Mouse (Mus musculus) forebrain, embryonic 14.5 days (tissue): ENCODE data around the gene Tmem171. TPM values are rescaled to one million over a fixed set of nuclear protein-coding genes. Genes with fewer than 3 reads are reported as not detected.
A peak's percentile ranks its signal among the peaks of the same experiment; 100 is the strongest.

Source experiments
- ATAC-seq: fragments of 200-750 bp; cut with Nextera tagmentation; 2 replicates; pipeline ENCODE4 v1.8.0; 2017; ENCODE audit warnings: mild to moderate bottlenecking, moderate library complexity
- DNase-seq: peaks from one replicate; pipeline ENCODE4 v3.0.0-alpha.2; 2015; ENCODE audit warnings: low spot score
- H3K27ac ChIP-seq: fragments of 300-500 bp; sonication (generic); 2 replicates; pipeline ENCODE4 v1.5.1; 2014; ENCODE audit warnings: low read depth, mild to moderate bottlenecking, control low read depth, low read length, moderate library complexity
- H3K27me3 ChIP-seq: fragments of 300-500 bp; sonication (generic); replicated peaks from 2 replicates; pipeline ENCODE4 v1.6.1; 2014; ENCODE audit warnings: low read length, control low read depth, mixed read lengths; ENCODE audit not compliant: control insufficient read depth, insufficient read depth
- H3K36me3 ChIP-seq: fragments of 300-500 bp; sonication (generic); 2 replicates; pipeline ENCODE4 v1.6.1; 2014; ENCODE audit warnings: low read length, control low read depth; ENCODE audit not compliant: control insufficient read depth, insufficient read depth
- H3K4me1 ChIP-seq: fragments of 300-500 bp; sonication (generic); 2 replicates; pipeline ENCODE4 v1.6.1; 2014; ENCODE audit warnings: antibody characterized with exemption, low read length, control low read depth; ENCODE audit not compliant: control insufficient read depth, insufficient read depth
- H3K4me2 ChIP-seq: fragments of 300-500 bp; sonication (generic); 2 replicates; pipeline ENCODE4 v1.6.1; 2014; ENCODE audit warnings: mild to moderate bottlenecking, control low read depth, low read length
- H3K4me3 ChIP-seq: fragments of 300-500 bp; sonication (generic); 2 replicates; pipeline ENCODE4 v1.5.1; 2014; ENCODE audit warnings: low read depth, low read length, control low read depth
- H3K9ac ChIP-seq: fragments of 300-500 bp; sonication (generic); 2 replicates; pipeline ENCODE4 v1.6.1; 2014; ENCODE audit warnings: mild to moderate bottlenecking, low read length, control low read depth, moderate library complexity
- H3K9me3 ChIP-seq: fragments of 300-500 bp; sonication (generic); replicated peaks from 2 replicates; pipeline ENCODE4 v1.6.1; 2016; ENCODE audit warnings: low read length, control low read depth, mixed read lengths; ENCODE audit not compliant: control insufficient read depth
- WGBS: fragments of 180-500 bp; shearing (Covaris S2); extraction: QIAGEN DNeasy Blood & Tissue Kit; methylation state at CpG from one replicate; pipeline ENCODE4 v1.1.7; 2014; 5-methylcytosine and 5-hydroxymethylcytosine counted together
- polyA plus RNA-seq: library from polyadenylated mRNA; unstranded; fragments of >200 nt; fragmentation: Nextera tagmentation; extraction: Ambion mirVana; gene quantifications from 2 replicates; pipeline ENCODE4 v1.2.1, GENCODE M21; 2014

Gene Tmem171
- polyA plus RNA-seq, 1 experiment from 2014 or later, result not detected

- ATAC-seq (no peak), DNase-seq (peak; percentile 4)
- H3K9me3 ChIP-seq, result no peaks in the 10 kb centered on the region
- no peaks in the 10 kb centered on the region for H3K27me3 ChIP-seq
- 73% methylated on average over 9 of the region's 9 CpGs for WGBS
- H3K4me3 ChIP-seq, result no peak overlapping the region
- no peaks in the 10 kb centered on the region for H3K4me1 ChIP-seq
- no peaks in the 10 kb centered on the region for H3K36me3 ChIP-seq
- no peak overlapping the region for H3K4me2 ChIP-seq
- H3K27ac ChIP-seq, result no peak overlapping the region
- H3K9ac ChIP-seq, result no peak overlapping the region
These were observed 6.7 kb downstream of the Tmem171 start for GRCm38 (mm10) chr13:98687931-98688330.

- H3K4me3 ChIP-seq, result no peak overlapping the region
- no peaks in the 10 kb centered on the region for H3K9me3 ChIP-seq
- WGBS, result 88% methylated on average over 9 of the region's 9 CpGs
- H3K4me2 ChIP-seq, result no peak overlapping the region
- H3K4me1 ChIP-seq, result no peaks in the 10 kb centered on the region
- H3K27me3 ChIP-seq, result no peaks in the 10 kb centered on the region
- H3K9ac ChIP-seq, result no peak overlapping the region
- no peak for DNase-seq
- no peak for ATAC-seq
- H3K36me3 ChIP-seq, result no peaks in the 10 kb centered on the region
- no peak overlapping the region for H3K27ac ChIP-seq
These were observed 10.3 kb downstream of the Tmem171 start for GRCm38 (mm10) chr13:98684144-98684900.

DNA sequence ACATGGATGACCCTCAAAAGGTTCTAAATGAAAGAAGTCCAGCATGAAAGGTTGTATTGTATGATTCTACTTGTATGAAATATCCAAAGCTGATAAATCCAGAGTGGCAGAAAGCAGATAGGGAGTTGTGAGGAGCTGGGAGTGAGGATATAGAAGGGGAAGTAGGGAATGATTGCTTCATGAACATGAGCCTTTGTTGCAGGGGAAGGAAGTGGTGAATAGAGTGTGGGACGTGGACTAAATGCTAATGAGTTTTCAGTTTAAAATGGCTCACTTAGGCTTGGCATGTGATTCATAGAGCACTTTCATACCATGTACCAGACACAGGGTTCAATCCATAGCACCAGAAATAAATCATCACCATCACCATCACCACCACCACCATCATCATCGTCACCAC lies 11.2 kb downstream of the Tmem171 start:
- H3K27ac ChIP-seq, result no peak overlapping the region
- ATAC-seq (no peak), DNase-seq (no peak)
- no peak overlapping the region for H3K4me2 ChIP-seq
- H3K36me3 ChIP-seq, result no peaks in the 10 kb centered on the region
- H3K4me1 ChIP-seq, result no peaks in the 10 kb centered on the region
- no peaks in the 10 kb centered on the region for H3K27me3 ChIP-seq
- H3K9me3 ChIP-seq, result no peaks in the 10 kb centered on the region
- 84% methylated on average over 2 of the region's 2 CpGs for WGBS
- H3K9ac ChIP-seq, result no peak overlapping the region
- H3K4me3 ChIP-seq, result no peak overlapping the region

DNA sequence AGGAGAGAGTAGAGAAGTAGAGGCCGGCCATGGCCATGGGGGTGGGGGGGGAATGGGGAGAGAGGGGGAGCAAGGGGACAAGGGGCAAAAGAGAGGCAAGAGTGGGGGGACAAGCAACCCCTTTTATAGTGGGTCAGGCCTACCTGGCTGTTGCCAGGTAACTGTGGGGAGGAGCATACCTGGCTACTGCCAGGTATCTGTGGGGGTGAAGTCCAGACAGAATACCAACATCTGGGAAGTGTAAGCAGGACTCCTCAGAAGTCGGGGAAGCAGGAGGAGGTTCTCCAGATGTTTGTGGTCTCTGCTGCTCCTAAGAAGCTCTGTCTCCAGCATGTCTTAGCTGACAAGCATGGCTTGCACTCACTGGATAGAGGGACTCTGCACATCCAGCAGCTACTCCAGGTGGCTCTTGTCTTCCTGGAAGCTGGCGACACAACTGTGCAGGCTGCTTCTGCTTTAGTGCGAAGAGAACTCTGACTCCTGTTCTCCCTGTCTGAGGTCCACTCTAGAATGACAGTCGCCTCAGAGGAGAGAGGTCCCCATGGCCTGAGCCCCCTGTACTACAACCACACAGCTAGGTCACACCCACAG lies 14.1 kb downstream of the Tmem171 start:
- no peak overlapping the region for H3K27ac ChIP-seq
- H3K4me3 ChIP-seq, result no peak overlapping the region
- DNase-seq (no peak), ATAC-seq (no peak)
- no peaks in the 10 kb centered on the region for H3K36me3 ChIP-seq
- 88% methylated on average over 5 of the region's 5 CpGs for WGBS
- no peak overlapping the region for H3K9ac ChIP-seq
- no peaks in the 10 kb centered on the region for H3K9me3 ChIP-seq
- no peak overlapping the region for H3K4me2 ChIP-seq
- H3K4me1 ChIP-seq, result no peaks in the 10 kb centered on the region
- H3K27me3 ChIP-seq, result no peaks in the 10 kb centered on the region

DNA sequence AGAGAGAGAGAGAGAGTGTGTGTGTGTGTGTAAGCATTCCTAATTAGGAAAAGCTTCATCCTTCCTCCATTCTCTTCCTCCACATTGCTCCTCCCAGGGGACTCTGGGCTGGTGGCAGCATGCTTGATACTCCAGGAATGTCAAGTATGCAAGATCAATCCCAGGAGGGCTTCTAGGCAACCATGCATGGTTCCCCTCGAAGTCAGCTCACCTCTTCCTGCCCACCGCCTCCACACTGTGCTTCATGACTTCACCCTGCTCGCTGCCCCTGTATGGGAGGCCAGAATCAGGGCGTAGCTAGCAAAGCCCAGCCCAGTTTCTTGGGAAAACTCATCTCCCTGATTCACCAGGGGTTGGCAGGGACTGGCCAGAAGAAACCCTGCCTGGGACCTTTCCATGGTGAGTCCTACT lies 15.0 kb downstream of the Tmem171 start:
- Histone ChIP-seq H3K9ac (no peak overlapping the region), H3K27ac (no peak overlapping the region), H3K27me3 (no peaks in the 10 kb centered on the region), H3K9me3 (no peaks in the 10 kb centered on the region), H3K4me3 (no peak overlapping the region), H3K4me2 (no peak overlapping the region), H3K36me3 (no peaks in the 10 kb centered on the region), H3K4me1 (no peaks in the 10 kb centered on the region)
- DNase-seq, result no peak
- WGBS, result 62% methylated on average over 4 of the region's 4 CpGs
- ATAC-seq, result no peak

- Histone ChIP-seq H3K36me3 (no peaks in the 10 kb centered on the region), H3K27ac (no peak overlapping the region), H3K4me2 (no peak overlapping the region), H3K9ac (no peak overlapping the region), H3K9me3 (no peaks in the 10 kb centered on the region), H3K27me3 (no peaks in the 10 kb centered on the region), H3K4me1 (no peaks in the 10 kb centered on the region), H3K4me3 (no peak overlapping the region)
- no peak for ATAC-seq
- DNase-seq, result no peak
- WGBS, result 95% methylated on average over 1 of the region's 1 CpGs
These were observed 15.4 kb downstream of the Tmem171 start for GRCm38 (mm10) chr13:98679230-98679629.

GRCm38 (mm10) chr13:98673922-98674321 lies 20.7 kb downstream of the Tmem171 start:
- Histone ChIP-seq H3K9ac (no peak overlapping the region), H3K4me3 (no peak overlapping the region), H3K27me3 (no peaks in the 10 kb centered on the region), H3K4me1 (no peaks in the 10 kb centered on the region), H3K4me2 (no peak overlapping the region), H3K36me3 (no peaks in the 10 kb centered on the region), H3K9me3 (no peaks in the 10 kb centered on the region), H3K27ac (no peak overlapping the region)
- 78% methylated on average over 4 of the region's 4 CpGs for WGBS
- DNase-seq (no peak), ATAC-seq (no peak)

GRCm38 (mm10) chr13:98669296-98669695 lies 25.3 kb downstream of the Tmem171 start:
- no peaks in the 10 kb centered on the region for H3K9me3 ChIP-seq
- H3K4me3 ChIP-seq, result no peak overlapping the region
- ATAC-seq, result no peak
- H3K4me1 ChIP-seq, result no peaks in the 10 kb centered on the region
- DNase-seq, result no peak
- no peaks in the 10 kb centered on the region for H3K36me3 ChIP-seq
- 67% methylated on average over 3 of the region's 3 CpGs for WGBS
- no peak overlapping the region for H3K9ac ChIP-seq
- H3K27me3 ChIP-seq, result no peaks in the 10 kb centered on the region
- H3K4me2 ChIP-seq, result no peak overlapping the region
- no peak overlapping the region for H3K27ac ChIP-seq

- Histone ChIP-seq H3K9ac (no peak overlapping the region), H3K4me1 (no peaks in the 10 kb centered on the region), H3K9me3 (no peaks in the 10 kb centered on the region), H3K27ac (no peak overlapping the region), H3K4me2 (no peak overlapping the region), H3K36me3 (no peaks in the 10 kb centered on the region), H3K27me3 (no peaks in the 10 kb centered on the region), H3K4me3 (no peak overlapping the region)
- no peak for DNase-seq
- no peak for ATAC-seq
- WGBS, result 81% methylated on average over 3 of the region's 3 CpGs
These were observed 27.3 kb downstream of the Tmem171 start for GRCm38 (mm10) chr13:98667316-98667715.
